8 mouse cellular contexts compared by ENCODE assay signal in genomic region chr13:111807105-111807595, GRCm38 (mm10). TPM values are rescaled to one million over a fixed set of nuclear protein-coding genes. Genes with fewer than 3 reads are reported as not detected.
DNase-seq lines count a peak whose midpoint lies in the region; ATAC-seq and TF ChIP-seq lines count a peak whose summit lies in the region.

No protein-coding gene starts in this region.

- ATAC-seq in hindbrain, embryonic 15.5 days (ENCODE audit: low FRiP score, low read depth) = no peak
- ATAC-seq in midbrain, embryonic 11.5 days (ENCODE audit: low FRiP score) = no peak

- H3K4me3 ChIP-seq in testis, adult 2 months (ENCODE audit: control insufficient read depth, low read depth, low read length) = peak overlapping the region; percentile 92
- H3K4me3 ChIP-seq in hindbrain, embryonic 15.5 days = peak overlapping the region; percentile 91
- peak overlapping the region; percentile 92 for H3K4me3 ChIP-seq in midbrain, embryonic 11.5 days (ENCODE audit: low read depth, low read length)

- no peaks in the 10 kb centered on the region for H3K36me3 ChIP-seq in testis, adult 2 months (ENCODE audit: control insufficient read depth, insufficient read depth, low read length)
- H3K36me3 ChIP-seq in hindbrain, embryonic 15.5 days = no peaks in the 10 kb centered on the region
- no peaks in the 10 kb centered on the region for H3K36me3 ChIP-seq in midbrain, embryonic 11.5 days (ENCODE audit: control insufficient read depth, insufficient read depth, low read length)

- H3K27me3 ChIP-seq in testis, adult 2 months (ENCODE audit: control insufficient read depth, insufficient read depth, low read length) = no peaks in the 10 kb centered on the region
- H3K27me3 ChIP-seq in hindbrain, embryonic 15.5 days = no peaks in the 10 kb centered on the region
- H3K27me3 ChIP-seq in midbrain, embryonic 11.5 days (ENCODE audit: control insufficient read depth, insufficient read depth, low read length) = no peaks in the 10 kb centered on the region; the same call in 1 of the 2 replicates

- DNase-seq in adrenal gland, adult (ENCODE audit: inconsistent age in 2 of 2, low spot score in 1 of 2) = peak; percentile 45 to 84
- DNase-seq in adrenal gland, adult 8-10 months = no peak
- DNase-seq in testis, postnatal 14 days (ENCODE audit: low spot score) = no peak
- DNase-seq in midbrain, embryonic 11.5 days (ENCODE audit: low spot score, missing footprints) = peak; percentile 92
- DNase-seq in frontal cortex, adult 2 months (ENCODE audit: extremely low spot score in 1 of 2, low spot score in 1 of 2) = no peak
- DNase-seq in adrenal gland, postnatal 4 days (ENCODE audit: low spot score in 2 of 2) = no peak

- TF ChIP-seq CTCF in testis, adult 2 months (IDR thresholded peaks at IDR 0.05; ENCODE audit: control insufficient read depth, insufficient read depth, insufficient replicate concordance, low read depth, low read length) = no peak

- peak overlapping the region; percentile 80; the same call in 1 of the 2 replicates for H3K27ac ChIP-seq in testis, adult 2 months (ENCODE audit: control insufficient read depth, insufficient read depth, low read depth, low read length)
- H3K27ac ChIP-seq in hindbrain, embryonic 15.5 days (replicated peaks) = peak overlapping the region; percentile 99; the same call in 1 of the 2 replicates
- no peak overlapping the region for H3K27ac ChIP-seq in midbrain, embryonic 11.5 days (ENCODE audit: low read depth, low read length)

- H3K4me2 ChIP-seq in hindbrain, embryonic 15.5 days = peak overlapping the region; percentile 62
- peak overlapping the region; percentile 92 for H3K4me2 ChIP-seq in midbrain, embryonic 11.5 days

- no peak for TF ChIP-seq POLR2A in testis, adult 2 months (IDR thresholded peaks at IDR 0.05; ENCODE audit: control insufficient read depth, low read depth, low read length)

- H3K9ac ChIP-seq in hindbrain, embryonic 15.5 days = peak overlapping the region; percentile 95
- peak overlapping the region; percentile 90; the same call in 1 of the 2 replicates for H3K9ac ChIP-seq in midbrain, embryonic 11.5 days (ENCODE audit: low read length)

- under 1% methylated on average over 11 of the region's 11 CpGs for WGBS in hindbrain, embryonic 15.5 days
- WGBS in midbrain, embryonic 11.5 days = under 1% methylated on average over 11 of the region's 11 CpGs

- H3K4me1 ChIP-seq in testis, adult 2 months (ENCODE audit: control insufficient read depth, insufficient read depth, low read length) = peaks cover 16% of the 10 kb centered on the region
- peaks cover 53% of the 10 kb centered on the region for H3K4me1 ChIP-seq in hindbrain, embryonic 15.5 days (replicated peaks)
- peaks cover 5% of the 10 kb centered on the region; the same call in 1 of the 2 replicates for H3K4me1 ChIP-seq in midbrain, embryonic 11.5 days (ENCODE audit: control insufficient read depth, insufficient read depth, low read length)

- no peaks in the 10 kb centered on the region for H3K9me3 ChIP-seq in hindbrain, embryonic 15.5 days
- H3K9me3 ChIP-seq in midbrain, embryonic 11.5 days (ENCODE audit: control insufficient read depth, low read length) = no peaks in the 10 kb centered on the region

RNA-seq across cellular contexts. Expression of gene Map3k1, which starts 1.6 kb away (rescaled TPM):
- total RNA-seq in adrenal gland, adult 8-10 months (2022) = 100 to 1,000 TPM in 1 of 4 experiments, 10 to 100 TPM in 3; 41.6 to 114 (median 77.4) TPM
- 4.1 and 5.2 TPM in 2 replicates for polyA plus RNA-seq in testis, adult 2 months (2012; rRNA removed)
- 11.3 and 12.6 TPM in 2 replicates for polyA plus RNA-seq in hindbrain, embryonic 15.5 days (2015; fragmentation: Nextera tagmentation; extraction: Ambion mirVana)
- polyA plus RNA-seq in midbrain, embryonic 11.5 days (2014; fragmentation: Nextera tagmentation; extraction: Ambion mirVana) = 12.0 and 14.4 TPM in 2 replicates
- polyA plus RNA-seq in frontal cortex, adult 2 months (2012; rRNA removed) = 28.7 and 35.3 TPM in 2 replicates
- 10 to 100 TPM; 82.1 to 87.5 TPM for total RNA-seq in adrenal gland, postnatal 4 days (2021)

Comparison
In these comparisons a context has a peak if more than half of its experiments do, and no peak if none do; other contexts are left out.
1. DNase-seq: peak in adrenal gland, adult (2 of 2) and midbrain, embryonic 11.5 days (single experiment); none in adrenal gland, adult 8-10 months (single experiment), testis, postnatal 14 days (single experiment), frontal cortex, adult 2 months (0 of 2) and adrenal gland, postnatal 4 days (0 of 2).
2. Peak in every context shown above with its lines, with median percentiles within 50 percentile points of each other: H3K4me3 ChIP-seq.